Mouse (Mus musculus): ENCODE data around the gene Zfp874a.
"Not testable (repeated sequence)": the region's sequence is repeated elsewhere in the genome, so short reads cannot be mapped to it uniquely, and the experiment has no call there.

The Zfp874a gene

GRCm38 (mm10) chr13:67376255-67376654 is 75.2 kb downstream of the Zfp874a start:
- DNase-seq (ENCODE audit: low spot score in 2 of 2) = not testable (repeated sequence)

GRCm38 (mm10) chr13:67375050-67375911 is 76.1 kb downstream of the Zfp874a start, which contains the start of the genes Gm28041 and Zfp456:
TSS of gene Gm28041 (minus strand) at chr13:67375733.
TSS of gene Zfp456 (minus strand) at chr13:67375810.
- DNase-seq (ENCODE audit: low spot score in 2 of 2) = not testable (repeated sequence)
